ENCODE assay signal across 8 mouse cellular contexts in genomic region chr15:99416348-99416882, GRCm38 (mm10). TPM values are rescaled to one million over a fixed set of nuclear protein-coding genes. Genes with fewer than 3 reads are reported as not detected.
A peak's percentile ranks its signal among the peaks of the same experiment; 100 is the strongest.
DNase-seq lines count a peak whose midpoint lies in the region; ATAC-seq and TF ChIP-seq lines count a peak whose summit lies in the region.

No protein-coding gene starts in this region.

- H3K9me3 ChIP-seq in hindbrain, embryonic 14.5 days (ENCODE audit: control insufficient read depth, low read length) = no peaks in the 10 kb centered on the region
- no peaks in the 10 kb centered on the region for H3K9me3 ChIP-seq in megakaryocyte, embryonic 14.5 days

- CTCF ChIA-PET in Patski (lab: Charles Lee) = interaction anchor here (1.0 to 4.3 kb wide), 21 partner anchors 11 to 233 kb away, joined by 3 to 64 read pairs (median 5); partner anchors contain the start of genes Nckap5l and Tmbim6

- no peak overlapping the region for H3K27ac ChIP-seq in cerebellum, adult 2 months (ENCODE audit: insufficient read depth, low read length)
- no peak overlapping the region; the same call in 1 of the 2 replicates for H3K27ac ChIP-seq in hindbrain, embryonic 14.5 days

- no peak for TF ChIP-seq POLR2A in cerebellum, adult 2 months (IDR thresholded peaks at IDR 0.05; ENCODE audit: borderline replicate concordance, insufficient read depth, low read length)

- no peak overlapping the region for H3K9ac ChIP-seq in hindbrain, embryonic 14.5 days

- peak; percentile 44 for ATAC-seq in Patski
- peak; percentile 45; the same call in 1 of the 2 replicates for ATAC-seq in hindbrain, embryonic 14.5 days (ENCODE audit: low FRiP score)

- in situ Hi-C loops in Patski (cut with MboI; ENCODE audit: low pct_unique_long_range_greater_than_20kb) = no loop called here

- no peak overlapping the region for H3K4me2 ChIP-seq in hindbrain, embryonic 14.5 days (replicated peaks)

- peak overlapping the region; percentile 39 for H3K4me3 ChIP-seq in cerebellum, adult 2 months (replicated peaks; ENCODE audit: insufficient read depth, low read depth, low read length)
- H3K4me3 ChIP-seq in hindbrain, embryonic 14.5 days (replicated peaks; ENCODE audit: low read length) = no peak overlapping the region
- H3K4me3 ChIP-seq in megakaryocyte, embryonic 14.5 days (replicated peaks) = peak overlapping the region; percentile 86

- DNase-seq in Patski (ENCODE audit: low read depth, low spot score) = no peak
- peak; percentile 78 to 81 for DNase-seq in cerebellum, adult 2 months
- peak; percentile 41 to 65 for DNase-seq in frontal cortex, postnatal 14 days (ENCODE audit: low spot score in 2 of 2)
- DNase-seq in hindbrain, embryonic 14.5 days (ENCODE audit: low spot score) = peak; percentile 96
- peak; percentile 56 for DNase-seq in left cerebral cortex, adult 11 months (ENCODE audit: low spot score)
- DNase-seq in right cerebral cortex, adult 2 months (ENCODE audit: low spot score in 2 of 2) = peak; percentile 82 to 87
- DNase-seq in yolk sac, embryonic 10.5 days (ENCODE audit: low spot score) = peak; percentile 60

- WGBS in cerebellum, adult 2 months = 12% methylated on average over 13 of the region's 13 CpGs
- WGBS in hindbrain, embryonic 14.5 days = 22% methylated on average over 13 of the region's 13 CpGs

- TF ChIP-seq CTCF in Patski (IDR thresholded peaks at IDR 0.05) = no peak
- peak; percentile 100 for TF ChIP-seq CTCF in cerebellum, adult 2 months (IDR thresholded peaks at IDR 0.05; ENCODE audit: borderline replicate concordance, insufficient read depth, low read depth, low read length)

- POLR2A ChIA-PET in Patski (lab: Charles Lee) = interaction anchor here (0.7 to 1.4 kb wide), 5 partner anchors 14 to 372 kb away, joined by 3 to 4 read pairs (median 4); no protein-coding TSS in a partner anchor

- H3K36me3 ChIP-seq in hindbrain, embryonic 14.5 days (replicated peaks; ENCODE audit: control insufficient read depth, insufficient read depth) = no peaks in the 10 kb centered on the region
- H3K36me3 ChIP-seq in megakaryocyte, embryonic 14.5 days (replicated peaks; ENCODE audit: low read length) = peaks cover 20% of the 10 kb centered on the region

- no peaks in the 10 kb centered on the region for H3K27me3 ChIP-seq in Patski
- H3K27me3 ChIP-seq in cerebellum, adult 2 months (ENCODE audit: control insufficient read depth, insufficient read depth, low read length) = no peaks in the 10 kb centered on the region
- H3K27me3 ChIP-seq in hindbrain, embryonic 14.5 days (ENCODE audit: control insufficient read depth, insufficient read depth, low read length) = no peaks in the 10 kb centered on the region
- no peaks in the 10 kb centered on the region for H3K27me3 ChIP-seq in megakaryocyte, embryonic 14.5 days (replicated peaks)

- H3K4me1 ChIP-seq in cerebellum, adult 2 months (ENCODE audit: control insufficient read depth, insufficient read depth, low read length) = no peaks in the 10 kb centered on the region
- peaks cover 9% of the 10 kb centered on the region for H3K4me1 ChIP-seq in hindbrain, embryonic 14.5 days (replicated peaks; ENCODE audit: control insufficient read depth, insufficient read depth, low read length)
- peaks cover 51% of the 10 kb centered on the region for H3K4me1 ChIP-seq in megakaryocyte, embryonic 14.5 days

RNA-seq across cellular contexts. Expression of gene Tmbim6, which starts 23.7 kb away (rescaled TPM):
- 509 TPM for polyA plus RNA-seq in Patski (2021)
- 401 and 418 TPM in 2 replicates for polyA plus RNA-seq in cerebellum, adult 2 months (2012; rRNA removed)
- polyA plus RNA-seq in hindbrain, embryonic 14.5 days (2014; fragmentation: Nextera tagmentation; extraction: Ambion mirVana) = 262 and 272 TPM in 2 replicates
- polyA plus RNA-seq in megakaryocyte, embryonic 14.5 days (2012; ENCODE audit: insufficient read depth, low replicate concordance) = 206 and 441 TPM in 2 replicates

RNA-seq across cellular contexts. Expression of gene Nckap5l, which starts 41.1 kb away (rescaled TPM):
- polyA plus RNA-seq in Patski (2021) = 10.8 TPM
- polyA plus RNA-seq in cerebellum, adult 2 months (2012; rRNA removed) = 12.3 TPM in 2 replicates
- 16.2 and 19.3 TPM in 2 replicates for polyA plus RNA-seq in hindbrain, embryonic 14.5 days (2014; fragmentation: Nextera tagmentation; extraction: Ambion mirVana)
- 13.8 and 16.8 TPM in 2 replicates for polyA plus RNA-seq in megakaryocyte, embryonic 14.5 days (2012; ENCODE audit: insufficient read depth, low replicate concordance)

RNA-seq across cellular contexts. Expression of gene Fmnl3, which starts 46.1 kb away (rescaled TPM):
- 99.2 TPM for polyA plus RNA-seq in Patski (2021)
- 10.0 and 10.7 TPM in 2 replicates for polyA plus RNA-seq in cerebellum, adult 2 months (2012; rRNA removed)
- polyA plus RNA-seq in hindbrain, embryonic 14.5 days (2014; fragmentation: Nextera tagmentation; extraction: Ambion mirVana) = 9.0 and 9.2 TPM in 2 replicates
- 4.4 and 6.8 TPM in 2 replicates for polyA plus RNA-seq in megakaryocyte, embryonic 14.5 days (2012; ENCODE audit: insufficient read depth, low replicate concordance)

RNA-seq across cellular contexts. Expression of gene Bcdin3d, which starts 58.1 kb away (rescaled TPM):
- polyA plus RNA-seq in Patski (2021) = 9.3 TPM
- polyA plus RNA-seq in cerebellum, adult 2 months (2012; rRNA removed) = 11.6 and 12.4 TPM in 2 replicates
- 16.5 and 19.6 TPM in 2 replicates for polyA plus RNA-seq in hindbrain, embryonic 14.5 days (2014; fragmentation: Nextera tagmentation; extraction: Ambion mirVana)
- polyA plus RNA-seq in megakaryocyte, embryonic 14.5 days (2012; ENCODE audit: insufficient read depth, low replicate concordance) = 3.8 and 10.2 TPM in 2 replicates
